Mouse (Mus musculus) G1E (cell line): ENCODE results near the gene Gng7. TPM values are rescaled to one million over a fixed set of nuclear protein-coding genes. Genes with fewer than 3 reads are reported as not detected.

Source experiments
- ATAC-seq: 2 replicates; pipeline ENCODE4 v1.8.0; 2016; ENCODE audit warnings: mild to moderate bottlenecking; ENCODE audit not compliant: insufficient number of reproducible peaks, poor library complexity, low FRiP score, severe bottlenecking; ENCODE audit errors: extremely low read depth
- DNase-seq: peaks from one replicate; pipeline ENCODE4 v3.0.0; 2012; ENCODE audit warnings: low spot score
- H3K27me3 ChIP-seq: 2 replicates; pipeline ENCODE4 v1.6.1; 2012; ENCODE audit warnings: mild to moderate bottlenecking, low read length, inconsistent platforms; ENCODE audit not compliant: insufficient read depth
- H3K36me3 ChIP-seq: replicated peaks from 2 replicates; pipeline ENCODE3; 2012; ENCODE audit warnings: mild to moderate bottlenecking, inconsistent platforms
- H3K4me1 ChIP-seq: 2 replicates; pipeline ENCODE4 v1.6.1; 2012; ENCODE audit warnings: low read depth, low read length, inconsistent platforms, mixed read lengths; ENCODE audit not compliant: insufficient read depth
- H3K4me3 ChIP-seq: 2 replicates; pipeline ENCODE4 v1.5.1; 2012; ENCODE audit warnings: low read depth, mild to moderate bottlenecking, inconsistent platforms, low read length, moderate library complexity, mixed read lengths
- H3K9me3 ChIP-seq: replicated peaks from 2 replicates; pipeline ENCODE4 v1.6.1; 2012; ENCODE audit warnings: inconsistent platforms
- CTCF ChIP-seq: IDR thresholded peaks from 2 replicates; pipeline ENCODE4 v1.5.1; 2012; ENCODE audit warnings: low read depth, low read length, inconsistent platforms, mixed read lengths
- GATA1 ChIP-seq: IDR thresholded peaks from 2 replicates; pipeline ENCODE4 v1.6.1; 2012; ENCODE audit warnings: borderline replicate concordance, low read length, inconsistent platforms, mixed read lengths
- GATA2 ChIP-seq: IDR thresholded peaks from 2 replicates; pipeline ENCODE4 v1.6.1; 2012; ENCODE audit warnings: low read depth, low read length, inconsistent platforms, borderline replicate concordance
- POLR2AphosphoS5 ChIP-seq: IDR thresholded peaks from 2 replicates; pipeline ENCODE4 v1.6.1; 2012; ENCODE audit warnings: low read depth, low read length, inconsistent platforms; ENCODE audit not compliant: insufficient replicate concordance
- TAL1 ChIP-seq: conservative IDR thresholded peaks from 2 replicates; pipeline ENCODE4 v1.6.1; 2012; ENCODE audit warnings: low read depth, low read length, inconsistent platforms, mixed read lengths
- polyA plus RNA-seq: library from polyadenylated mRNA; stranded (reverse); fragments of >175 nt; gene quantifications from 2 replicates; pipeline ENCODE4 v1.2.3, GENCODE M21; 2012
- total RNA-seq, 2 experiments: library from RNA; stranded (forward) in 1 of 2; stranded (reverse) in 1 of 2; fragments of 200-1000 nt in 1 of 2; fragments of >200 nt in 1 of 2; fragmentation: Nextera tagmentation in 1 of 2; gene quantifications; 2 replicates each; pipeline ENCODE4 v1.2.3; 2014 to 2017

Gene Gng7
- total and polyA plus RNA-seq, 3 experiments: 0.33 to 0.90 (median 0.65) TPM

- no peak overlapping the region for H3K4me3 ChIP-seq
- peak; percentile 79 for DNase-seq
- H3K4me1 ChIP-seq: peaks cover 24% of the 10 kb centered on the region
- peaks cover 40% of the 10 kb centered on the region for H3K27me3 ChIP-seq
- H3K9me3 ChIP-seq: no peaks in the 10 kb centered on the region
- ATAC-seq: no peak
- no peak for TF ChIP-seq GATA2
- TF ChIP-seq CTCF: peak; percentile 96
- TF ChIP-seq POLR2AphosphoS5: no peak
- TF ChIP-seq GATA1: no peak
- H3K36me3 ChIP-seq: no peaks in the 10 kb centered on the region
Observed at GRCm38 (mm10) chr10:80955536-80955935, 59.2 kb downstream of the Gng7 start.

- no peak for TF ChIP-seq GATA2
- Histone ChIP-seq H3K4me1 (peaks cover 31% of the 10 kb centered on the region), H3K4me3 (no peak overlapping the region), H3K36me3 (no peaks in the 10 kb centered on the region), H3K27me3 (peaks cover 46% of the 10 kb centered on the region), H3K9me3 (no peaks in the 10 kb centered on the region)
- DNase-seq (no peak), ATAC-seq (no peak)
Observed at GRCm38 (mm10) chr10:80954843-80955242, 59.9 kb downstream of the Gng7 start.

GRCm38 (mm10) chr10:80954415-80954814 is 60.3 kb downstream of the Gng7 start:
- no peak for ATAC-seq
- Histone ChIP-seq H3K27me3 (peaks cover 45% of the 10 kb centered on the region), H3K9me3 (no peaks in the 10 kb centered on the region), H3K4me3 (no peak overlapping the region), H3K4me1 (peaks cover 33% of the 10 kb centered on the region), H3K36me3 (no peaks in the 10 kb centered on the region)
- no peak for DNase-seq
- TF ChIP-seq TAL1 (no peak), GATA2 (no peak)

GRCm38 (mm10) chr10:80952449-80952848 is 62.3 kb downstream of the Gng7 start:
- ATAC-seq: no peak
- no peak for DNase-seq
- H3K4me1 ChIP-seq: peaks cover 48% of the 10 kb centered on the region
- H3K36me3 ChIP-seq: no peaks in the 10 kb centered on the region
- no peak overlapping the region for H3K4me3 ChIP-seq
- TF ChIP-seq GATA2: no peak
- no peak for TF ChIP-seq TAL1
- no peak for TF ChIP-seq GATA1
- no peak for TF ChIP-seq POLR2AphosphoS5
- no peak for TF ChIP-seq CTCF
- no peaks in the 10 kb centered on the region for H3K9me3 ChIP-seq
- peaks cover 35% of the 10 kb centered on the region for H3K27me3 ChIP-seq

GRCm38 (mm10) chr10:80951761-80952390 is 62.9 kb downstream of the Gng7 start:
- ATAC-seq (no peak), DNase-seq (no peak)
- TF ChIP-seq CTCF (no peak), GATA1 (no peak), TAL1 (no peak), POLR2AphosphoS5 (no peak), GATA2 (no peak)
- H3K4me1 ChIP-seq: peaks cover 50% of the 10 kb centered on the region
- H3K36me3 ChIP-seq: no peaks in the 10 kb centered on the region
- H3K9me3 ChIP-seq: no peaks in the 10 kb centered on the region
- peaks cover 37% of the 10 kb centered on the region for H3K27me3 ChIP-seq
- no peak overlapping the region for H3K4me3 ChIP-seq

- no peak for TF ChIP-seq GATA1
- no peak for TF ChIP-seq CTCF
- TF ChIP-seq GATA2: no peak
- TF ChIP-seq POLR2AphosphoS5: no peak
- TF ChIP-seq TAL1: no peak
- Histone ChIP-seq H3K9me3 (no peaks in the 10 kb centered on the region), H3K27me3 (peaks cover 48% of the 10 kb centered on the region), H3K4me3 (no peak overlapping the region), H3K4me1 (peaks cover 39% of the 10 kb centered on the region), H3K36me3 (no peaks in the 10 kb centered on the region)
- ATAC-seq: no peak
- no peak for DNase-seq
Observed at GRCm38 (mm10) chr10:80950314-80950713, 64.4 kb downstream of the Gng7 start.

- H3K9me3 ChIP-seq: no peaks in the 10 kb centered on the region
- H3K27me3 ChIP-seq: peaks cover 42% of the 10 kb centered on the region
- ATAC-seq (no peak), DNase-seq (no peak)
- peaks cover 38% of the 10 kb centered on the region for H3K4me1 ChIP-seq
- no peak overlapping the region for H3K4me3 ChIP-seq
- no peak for TF ChIP-seq POLR2AphosphoS5
- no peak for TF ChIP-seq CTCF
- TF ChIP-seq GATA2: no peak
- no peak for TF ChIP-seq GATA1
- no peak for TF ChIP-seq TAL1
- no peaks in the 10 kb centered on the region for H3K36me3 ChIP-seq
Observed at GRCm38 (mm10) chr10:80949081-80949480, 65.7 kb downstream of the Gng7 start.
